Mouse (Mus musculus) ES-Bruce4 (cell line): ENCODE results near the gene Ick. TPM values are rescaled to one million over a fixed set of nuclear protein-coding genes. Genes with fewer than 3 reads are reported as not detected.

Experiments used
- H3K27ac ChIP-seq: 2 replicates; pipeline ENCODE4 v1.5.1; 2012; ENCODE audit warnings: low read length, inconsistent platforms; ENCODE audit not compliant: insufficient read depth
- H3K27me3 ChIP-seq: 2 replicates; pipeline ENCODE4 v1.6.1; 2012; ENCODE audit warnings: mild to moderate bottlenecking, low read length, inconsistent platforms; ENCODE audit not compliant: control insufficient read depth, poor library complexity, insufficient read depth, severe bottlenecking
- H3K36me3 ChIP-seq: 2 replicates; pipeline ENCODE4 v1.6.1; 2012; ENCODE audit warnings: inconsistent platforms, mild to moderate bottlenecking, low read length, moderate library complexity; ENCODE audit not compliant: control insufficient read depth, poor library complexity, insufficient read depth, severe bottlenecking
- H3K4me1 ChIP-seq: one replicate; pipeline ENCODE4 v1.8.1; 2011; ENCODE audit warnings: low read length; ENCODE audit not compliant: control insufficient read depth, insufficient read depth
- H3K4me3 ChIP-seq: 2 replicates; pipeline ENCODE4 v1.5.1; 2011; ENCODE audit warnings: low read depth, mild to moderate bottlenecking, low read length
- H3K9ac ChIP-seq: 2 replicates; pipeline ENCODE4 v1.6.1; 2012; ENCODE audit warnings: low read depth, mild to moderate bottlenecking, inconsistent platforms; ENCODE audit not compliant: poor library complexity, severe bottlenecking
- H3K9me3 ChIP-seq: replicated peaks from 2 replicates; pipeline ENCODE4 v1.6.1; 2012; ENCODE audit warnings: mild to moderate bottlenecking, low read length, inconsistent platforms; ENCODE audit not compliant: control insufficient read depth, poor library complexity, insufficient read depth, severe bottlenecking
- CTCF ChIP-seq: IDR thresholded peaks from one replicate; pipeline ENCODE4 v1.8.1; 2011; ENCODE audit warnings: low read depth, low read length
- EP300 ChIP-seq: IDR thresholded peaks from 2 replicates; pipeline ENCODE4 v1.6.1; 2011; ENCODE audit warnings: low read depth, low read length; ENCODE audit not compliant: insufficient read depth
- POLR2A ChIP-seq: IDR thresholded peaks from one replicate; pipeline ENCODE4 v1.8.1; 2011; ENCODE audit warnings: low read length; ENCODE audit not compliant: insufficient read depth
- polyA plus RNA-seq: library from polyadenylated mRNA; stranded (reverse); fragments of >200 nt; gene quantifications from 2 replicates; pipeline ENCODE4 v1.2.4, GENCODE M21; 2011; ENCODE audit warnings: low read depth; ENCODE audit not compliant: missing spikeins, insufficient read depth, insufficient read length

The Ick gene
- polyA plus RNA-seq, 1 experiment, result 17.5 TPM

- Histone ChIP-seq H3K27ac (no peak overlapping the region), H3K4me1 (no peaks in the 10 kb centered on the region), H3K36me3 (peaks cover 10% of the 10 kb centered on the region; the same call in 1 of the 2 replicates), H3K9ac (no peak overlapping the region), H3K27me3 (no peaks in the 10 kb centered on the region), H3K9me3 (no peaks in the 10 kb centered on the region; the same call in none of the 2 replicates), H3K4me3 (no peak overlapping the region)
- TF ChIP-seq CTCF (peak; percentile 37), EP300 (no peak)
Observed at GRCm38 (mm10) chr9:78096376-78096775, 12.6 kb upstream of the Ick start.

GRCm38 (mm10) chr9:78100956-78101355 lies 8.0 kb upstream of the Ick start:
- Histone ChIP-seq H3K36me3 (peaks cover 8% of the 10 kb centered on the region; the same call in 1 of the 2 replicates), H3K4me1 (no peaks in the 10 kb centered on the region), H3K27ac (no peak overlapping the region), H3K9ac (no peak overlapping the region), H3K27me3 (no peaks in the 10 kb centered on the region), H3K4me3 (no peak overlapping the region), H3K9me3 (no peaks in the 10 kb centered on the region; the same call in 1 of the 2 replicates)
- TF ChIP-seq CTCF, result no peak
- TF ChIP-seq POLR2A, result no peak
- TF ChIP-seq EP300, result no peak

DNA sequence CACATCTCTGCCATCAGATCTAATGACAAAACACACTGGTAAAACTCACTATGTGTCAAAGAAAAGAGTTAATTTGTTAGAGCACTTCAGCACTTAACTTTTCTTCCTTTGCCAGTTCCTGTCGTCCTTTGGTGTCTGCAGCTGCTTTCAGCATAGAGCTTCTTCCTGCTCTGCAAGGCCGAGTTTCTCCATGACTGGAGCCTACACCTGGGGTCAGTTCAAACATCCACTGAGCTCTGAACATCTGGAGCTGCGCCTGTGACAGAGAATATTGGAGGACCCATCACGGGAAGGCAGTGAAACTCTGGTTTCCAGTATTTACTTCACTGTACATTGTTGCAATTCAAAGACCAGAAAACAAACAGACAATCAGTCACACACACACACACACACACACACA lies 7.6 kb upstream of the Ick start:
- H3K9me3 ChIP-seq, result no peaks in the 10 kb centered on the region; the same call in 1 of the 2 replicates
- TF ChIP-seq POLR2A, result no peak
- no peak for TF ChIP-seq CTCF
- TF ChIP-seq EP300, result no peak
- no peak overlapping the region for H3K4me3 ChIP-seq
- no peaks in the 10 kb centered on the region for H3K4me1 ChIP-seq
- H3K9ac ChIP-seq, result no peak overlapping the region
- peaks cover 8% of the 10 kb centered on the region; the same call in 1 of the 2 replicates for H3K36me3 ChIP-seq
- no peak overlapping the region for H3K27ac ChIP-seq
- no peaks in the 10 kb centered on the region for H3K27me3 ChIP-seq

GRCm38 (mm10) chr9:78103965-78104560 lies 4.9 kb upstream of the Ick start:
- H3K4me1 ChIP-seq, result no peaks in the 10 kb centered on the region
- H3K36me3 ChIP-seq, result peaks cover 8% of the 10 kb centered on the region; the same call in 1 of the 2 replicates
- TF ChIP-seq CTCF (no peak), POLR2A (no peak), EP300 (no peak)
- H3K27me3 ChIP-seq, result no peaks in the 10 kb centered on the region
- no peaks in the 10 kb centered on the region for H3K9me3 ChIP-seq
- H3K4me3 ChIP-seq, result no peak overlapping the region
- H3K27ac ChIP-seq, result no peak overlapping the region
- H3K9ac ChIP-seq, result no peak overlapping the region

DNA sequence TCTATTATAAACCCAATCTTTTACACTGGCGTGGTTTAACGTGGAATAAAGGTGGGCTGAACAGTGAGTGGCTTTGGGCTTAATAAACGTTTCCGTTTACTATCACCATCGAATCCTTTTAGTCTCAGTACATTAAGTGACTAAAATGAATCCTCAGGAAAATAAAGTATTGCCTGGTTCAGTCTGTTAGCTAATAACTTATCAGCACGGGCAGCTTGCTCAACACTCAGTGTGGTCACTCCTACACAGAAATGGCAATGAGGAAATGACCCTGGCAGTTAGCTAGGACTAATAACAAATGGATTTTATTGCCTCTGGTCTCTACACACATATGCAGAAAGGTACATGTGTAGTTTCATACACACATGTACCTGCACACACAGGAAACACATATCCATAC lies 4.0 kb upstream of the Ick start:
- H3K27me3 ChIP-seq, result no peaks in the 10 kb centered on the region
- H3K4me1 ChIP-seq, result no peaks in the 10 kb centered on the region
- H3K27ac ChIP-seq, result no peak overlapping the region
- no peak overlapping the region for H3K4me3 ChIP-seq
- peaks cover 8% of the 10 kb centered on the region; the same call in 1 of the 2 replicates for H3K36me3 ChIP-seq
- no peak overlapping the region for H3K9ac ChIP-seq
- TF ChIP-seq POLR2A (no peak), CTCF (no peak), EP300 (no peak)
- no peaks in the 10 kb centered on the region for H3K9me3 ChIP-seq

- peaks cover 8% of the 10 kb centered on the region; the same call in 1 of the 2 replicates for H3K36me3 ChIP-seq
- H3K27ac ChIP-seq, result no peak overlapping the region
- H3K27me3 ChIP-seq, result no peaks in the 10 kb centered on the region
- no peaks in the 10 kb centered on the region for H3K9me3 ChIP-seq
- H3K4me1 ChIP-seq, result peaks cover 1% of the 10 kb centered on the region
- no peak overlapping the region for H3K9ac ChIP-seq
- TF ChIP-seq POLR2A, result no peak
- no peak overlapping the region for H3K4me3 ChIP-seq
Observed at GRCm38 (mm10) chr9:78105501-78105932, 3.5 kb upstream of the Ick start.
